Mouse (Mus musculus): Measurements from ENCODE around the gene Ankle1. TPM values are rescaled to one million over a fixed set of nuclear protein-coding genes. Genes with fewer than 3 reads are reported as not detected.

Gene Ankle1
- polyA plus RNA-seq (2015; fragmentation: Nextera tagmentation; extraction: Ambion mirVana) = 14.9 and 16.1 TPM in 2 replicates

DNA sequence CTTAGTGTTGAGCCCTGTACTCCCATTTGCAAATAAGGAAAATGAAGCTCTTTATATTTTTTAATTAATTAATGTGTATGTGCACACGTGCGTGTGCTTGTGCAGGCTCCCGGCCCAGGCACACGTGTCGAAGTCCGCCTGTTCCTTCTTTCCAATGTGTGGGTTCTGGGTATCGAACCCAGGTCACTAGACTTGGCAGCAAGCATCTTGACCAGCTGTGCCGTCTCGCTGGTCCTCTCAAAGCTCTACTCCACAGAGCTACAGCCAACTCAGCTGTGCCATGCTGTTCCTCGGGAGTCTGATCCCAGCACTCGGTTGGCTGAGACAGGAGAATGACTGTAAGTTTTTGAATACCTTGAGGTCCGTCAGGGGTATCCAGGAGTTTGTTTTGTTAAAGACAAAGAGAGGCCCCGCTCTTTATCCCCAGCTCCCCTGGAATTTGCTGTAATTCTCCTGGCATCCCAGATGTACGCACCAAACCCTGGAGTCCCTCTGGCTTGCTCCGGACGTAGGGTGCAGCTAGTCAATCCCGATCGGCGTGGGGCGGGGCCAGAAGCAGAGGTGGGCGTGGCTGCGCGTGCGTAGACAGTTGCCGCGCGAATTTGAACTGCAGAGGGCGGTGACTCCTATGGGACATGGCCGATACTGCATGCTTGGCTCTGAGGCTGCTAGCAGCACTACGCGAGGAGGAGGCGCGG lies at the start of gene Ankle1:
Gene Ankle1, plus strand, starts transcription at position 610 of the 698 bp plus-strand sequence.
- ATAC-seq = peak; percentile 91
- Histone ChIP-seq H3K27me3 (no peaks in the 10 kb centered on the region), H3K36me3 (peaks cover 22% of the 10 kb centered on the region; the same call in 1 of the 2 replicates), H3K9ac (replicated peaks) (peak within 1 kb of the TSS; percentile 60), H3K4me3 (replicated peaks) (peak within 1 kb of the TSS; percentile 53), H3K4me2 (replicated peaks) (peak within 1 kb of the TSS; percentile 94), H3K4me1 (replicated peaks) (peaks cover 26% of the 10 kb centered on the region), H3K27ac (no peak within 1 kb of the TSS), H3K9me3 (no peaks in the 10 kb centered on the region)
- 16% methylated on average over 33 of the region's 33 CpGs for WGBS

DNA sequence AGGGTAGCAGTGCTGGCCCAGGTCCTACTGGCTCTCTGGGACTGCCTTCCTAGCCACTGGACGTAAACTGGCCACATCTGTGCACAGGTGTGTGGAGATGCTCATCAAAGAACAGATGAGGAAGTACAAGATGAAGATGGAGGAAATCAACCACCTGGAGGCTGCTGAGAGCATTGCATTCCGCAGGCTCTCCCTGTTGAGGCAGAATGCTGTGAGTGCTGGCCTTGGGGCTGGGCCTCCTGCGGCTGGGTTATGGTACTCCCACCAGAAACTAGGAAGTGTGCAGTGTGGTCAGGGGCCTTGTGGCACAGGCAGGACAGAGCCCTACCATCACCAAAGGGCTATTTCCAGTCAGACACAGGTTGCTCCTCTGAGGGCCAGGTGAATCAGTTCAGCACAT lies 47.8 kb upstream of the Ankle1 start:
- no peaks in the 10 kb centered on the region for H3K9me3 ChIP-seq
- no peak overlapping the region for H3K4me2 ChIP-seq (replicated peaks)
- no peak for ATAC-seq
- no peak overlapping the region for H3K27ac ChIP-seq
- H3K4me3 ChIP-seq (replicated peaks) = no peak overlapping the region
- no peaks in the 10 kb centered on the region for H3K27me3 ChIP-seq
- H3K36me3 ChIP-seq = peaks cover 80% of the 10 kb centered on the region
- H3K9ac ChIP-seq (replicated peaks) = no peak overlapping the region
- WGBS = 89% methylated on average over 3 of the region's 3 CpGs
- no peaks in the 10 kb centered on the region for H3K4me1 ChIP-seq (replicated peaks)

DNA sequence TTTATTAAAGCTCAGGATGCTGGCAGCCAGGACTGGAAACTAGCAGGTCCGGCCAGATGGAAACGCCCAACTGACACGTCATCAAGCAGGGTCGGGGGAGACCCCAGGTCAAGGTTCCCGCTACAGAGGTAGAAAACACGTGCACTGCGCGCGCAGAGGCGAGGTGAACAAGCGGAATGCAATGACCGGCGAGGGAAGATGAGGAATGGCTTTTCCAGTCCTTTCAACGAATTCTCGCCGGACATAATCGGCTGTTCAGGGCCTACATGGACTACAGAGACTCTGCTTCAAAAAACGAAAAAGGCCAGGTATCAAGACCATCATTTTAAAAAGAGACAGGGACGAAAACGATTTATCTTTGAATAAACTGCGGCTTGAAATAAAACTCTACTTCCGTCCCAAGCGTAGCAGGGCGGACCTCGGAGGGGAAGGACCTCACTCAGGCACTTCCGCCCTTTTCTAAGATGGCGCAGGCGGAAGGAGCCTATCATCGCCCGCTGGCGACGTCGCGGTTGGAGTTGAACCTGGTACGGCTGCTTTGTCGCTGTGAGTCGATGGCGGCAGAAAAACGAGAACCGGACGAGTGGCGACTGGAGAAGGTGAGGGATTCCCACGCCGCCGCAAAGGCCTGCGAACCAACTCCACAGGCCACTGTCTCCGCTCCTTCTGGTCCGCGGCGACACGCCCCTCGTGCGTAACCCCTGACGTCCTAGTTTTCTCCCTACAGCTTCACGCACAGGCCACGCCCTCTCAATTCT lies 38.9 kb upstream of the Ankle1 start, which contains the start of gene Use1:
Gene Use1, plus strand, starts transcription at position 78 of the 758 bp plus-strand sequence.
- H3K27ac ChIP-seq = peak within 1 kb of the TSS; percentile 91
- peak within 1 kb of the TSS; percentile 73 for H3K4me2 ChIP-seq (replicated peaks)
- peaks cover 9% of the 10 kb centered on the region for H3K36me3 ChIP-seq
- under 1% methylated on average over 56 of the region's 56 CpGs for WGBS
- peak within 1 kb of the TSS; percentile 65 for H3K9ac ChIP-seq (replicated peaks)
- H3K27me3 ChIP-seq = no peaks in the 10 kb centered on the region
- H3K9me3 ChIP-seq = no peaks in the 10 kb centered on the region
- ATAC-seq = peak; percentile 79
- peak within 1 kb of the TSS; percentile 64 for H3K4me3 ChIP-seq (replicated peaks)
- H3K4me1 ChIP-seq (replicated peaks) = peaks cover 26% of the 10 kb centered on the region

DNA sequence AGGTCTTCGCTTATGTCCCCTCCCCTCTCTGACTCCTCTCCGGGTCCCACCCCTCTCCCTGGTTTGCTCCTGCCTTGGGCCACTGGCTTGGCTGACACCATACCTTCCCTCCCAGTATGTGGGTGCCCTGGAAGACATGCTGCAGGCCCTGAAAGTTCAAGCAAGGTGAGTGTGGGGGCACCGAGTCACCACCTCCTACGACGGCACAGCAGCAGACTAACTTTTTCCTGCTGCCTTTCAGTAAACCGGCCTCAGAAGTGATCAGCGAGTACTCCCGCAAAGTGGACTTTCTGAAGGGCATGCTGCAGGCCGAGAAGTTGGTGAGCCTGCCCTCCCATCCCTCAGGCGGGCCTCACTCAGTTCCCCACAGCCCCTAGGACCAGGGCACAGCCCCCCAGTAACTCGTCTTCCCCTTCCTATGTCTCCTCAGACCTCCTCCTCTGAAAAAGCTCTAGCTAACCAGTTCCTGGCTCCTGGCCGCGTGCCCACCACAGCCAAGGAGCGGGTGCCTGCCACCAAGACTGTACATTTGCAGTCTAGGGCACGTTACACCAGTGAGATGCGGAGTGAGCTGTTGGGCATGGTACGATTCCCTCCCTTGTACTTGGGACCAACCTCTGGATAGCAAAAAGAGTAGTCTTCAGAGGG lies 38.2 kb upstream of the Ankle1 start:
- peaks cover 26% of the 10 kb centered on the region for H3K4me1 ChIP-seq (replicated peaks)
- H3K4me2 ChIP-seq (replicated peaks) = peak overlapping the region; percentile 73
- no peaks in the 10 kb centered on the region for H3K9me3 ChIP-seq
- H3K4me3 ChIP-seq (replicated peaks) = peak overlapping the region; percentile 64
- H3K27ac ChIP-seq = peak overlapping the region; percentile 91
- H3K27me3 ChIP-seq = no peaks in the 10 kb centered on the region
- H3K36me3 ChIP-seq = peaks cover 9% of the 10 kb centered on the region
- H3K9ac ChIP-seq (replicated peaks) = peak overlapping the region; percentile 65
- peak; percentile 8; the same call in 1 of the 2 replicates for ATAC-seq
- 53% methylated on average over 17 of the region's 17 CpGs for WGBS

GRCm38 (mm10) chr8:71368366-71368765 lies 37.4 kb upstream of the Ankle1 start:
- Histone ChIP-seq H3K36me3 (peaks cover 9% of the 10 kb centered on the region), H3K9me3 (no peaks in the 10 kb centered on the region), H3K4me3 (replicated peaks) (no peak overlapping the region), H3K9ac (replicated peaks) (0 out of 2 replicates have a peak overlapping the region, but pooled peaks have one; percentile 4), H3K4me1 (replicated peaks) (peaks cover 26% of the 10 kb centered on the region), H3K4me2 (replicated peaks) (peak overlapping the region; percentile 73), H3K27me3 (no peaks in the 10 kb centered on the region), H3K27ac (no peak overlapping the region)
- no peak for ATAC-seq

DNA sequence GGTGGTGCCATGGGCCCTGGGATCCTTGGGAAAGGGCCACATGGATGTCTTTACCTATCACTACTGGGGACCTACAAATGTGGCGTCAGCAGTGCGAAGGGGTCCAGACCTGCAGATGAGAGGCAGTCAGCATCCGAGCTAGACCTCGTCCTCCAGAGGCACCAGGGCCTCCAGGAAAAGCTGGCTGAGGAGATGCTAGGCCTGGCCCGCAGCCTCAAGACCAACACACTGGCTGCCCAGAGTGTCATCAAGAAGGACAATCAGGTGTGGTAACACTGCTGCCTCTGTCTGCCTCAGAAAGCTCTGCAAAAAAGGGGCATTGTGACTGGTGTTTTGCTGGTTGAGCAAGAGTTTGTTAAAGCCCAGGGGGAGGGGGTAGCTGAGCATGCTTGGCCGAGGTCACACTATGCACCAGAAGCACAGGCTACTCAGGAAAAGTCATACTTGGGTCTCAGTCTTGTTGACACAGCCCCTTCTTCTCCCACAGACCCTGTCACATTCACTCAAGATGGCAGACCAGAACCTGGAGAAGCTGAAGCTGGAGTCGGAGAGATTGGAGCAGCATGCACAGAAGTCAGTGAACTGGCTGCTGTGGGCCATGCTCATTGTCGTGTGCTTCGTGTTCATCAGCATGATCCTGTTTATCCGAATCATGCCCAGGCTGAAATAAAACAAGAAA lies 36.6 kb upstream of the Ankle1 start:
- Histone ChIP-seq H3K4me3 (replicated peaks) (no peak overlapping the region), H3K27ac (no peak overlapping the region), H3K4me2 (replicated peaks) (no peak overlapping the region), H3K36me3 (peaks cover 17% of the 10 kb centered on the region), H3K9me3 (no peaks in the 10 kb centered on the region), H3K4me1 (replicated peaks) (peaks cover 26% of the 10 kb centered on the region), H3K27me3 (no peaks in the 10 kb centered on the region), H3K9ac (replicated peaks) (no peak overlapping the region)
- ATAC-seq = no peak
- WGBS = 93% methylated on average over 10 of the region's 10 CpGs

GRCm38 (mm10) chr8:71370711-71371235 lies 35.0 kb upstream of the Ankle1 start:
- peaks cover 34% of the 10 kb centered on the region for H3K4me1 ChIP-seq (replicated peaks)
- ATAC-seq = no peak
- peak overlapping the region; percentile 81 for H3K27ac ChIP-seq
- peak overlapping the region; percentile 65 for H3K9ac ChIP-seq (replicated peaks)
- no peaks in the 10 kb centered on the region for H3K27me3 ChIP-seq
- peak overlapping the region; percentile 72 for H3K4me3 ChIP-seq (replicated peaks)
- H3K9me3 ChIP-seq = no peaks in the 10 kb centered on the region
- 23% methylated on average over 5 of the region's 5 CpGs for WGBS
- H3K36me3 ChIP-seq = peaks cover 29% of the 10 kb centered on the region
- H3K4me2 ChIP-seq (replicated peaks) = peak overlapping the region; percentile 54

GRCm38 (mm10) chr8:71371236-71371848 lies 34.5 kb upstream of the Ankle1 start, which contains the start of gene Ocel1:
Gene Ocel1 (plus strand): TSS chr8:71371298.
- WGBS = under 1% methylated on average over 68 of the region's 68 CpGs

GRCm38 (mm10) chr8:71372427-71372826 lies 33.4 kb upstream of the Ankle1 start:
- H3K4me2 ChIP-seq (replicated peaks) = no peak overlapping the region
- no peak for ATAC-seq
- H3K27me3 ChIP-seq = peaks cover 9% of the 10 kb centered on the region; the same call in 1 of the 2 replicates
- peak overlapping the region; percentile 39; the same call in 1 of the 2 replicates for H3K27ac ChIP-seq
- peaks cover 39% of the 10 kb centered on the region for H3K4me1 ChIP-seq (replicated peaks)
- no peaks in the 10 kb centered on the region for H3K9me3 ChIP-seq
- peaks cover 30% of the 10 kb centered on the region for H3K36me3 ChIP-seq
- WGBS = 85% methylated on average over 12 of the region's 12 CpGs
- H3K4me3 ChIP-seq (replicated peaks) = no peak overlapping the region
- no peak overlapping the region for H3K9ac ChIP-seq (replicated peaks)

More at GRCm38 (mm10) chr8:71371236-71371848, 34.5 kb upstream of the Ankle1 start, which contains the start of gene Ocel1:
- H3K27ac ChIP-seq = peak within 1 kb of the TSS; percentile 81
- peak within 1 kb of the TSS; percentile 72 for H3K4me3 ChIP-seq (replicated peaks)
- H3K36me3 ChIP-seq = peaks cover 29% of the 10 kb centered on the region
- H3K9me3 ChIP-seq = no peaks in the 10 kb centered on the region
- peak within 1 kb of the TSS; percentile 65 for H3K9ac ChIP-seq (replicated peaks)
- no peaks in the 10 kb centered on the region for H3K27me3 ChIP-seq
- peak; percentile 86 for ATAC-seq
- peaks cover 34% of the 10 kb centered on the region for H3K4me1 ChIP-seq (replicated peaks)
- H3K4me2 ChIP-seq (replicated peaks) = peak within 1 kb of the TSS; percentile 54

DNA sequence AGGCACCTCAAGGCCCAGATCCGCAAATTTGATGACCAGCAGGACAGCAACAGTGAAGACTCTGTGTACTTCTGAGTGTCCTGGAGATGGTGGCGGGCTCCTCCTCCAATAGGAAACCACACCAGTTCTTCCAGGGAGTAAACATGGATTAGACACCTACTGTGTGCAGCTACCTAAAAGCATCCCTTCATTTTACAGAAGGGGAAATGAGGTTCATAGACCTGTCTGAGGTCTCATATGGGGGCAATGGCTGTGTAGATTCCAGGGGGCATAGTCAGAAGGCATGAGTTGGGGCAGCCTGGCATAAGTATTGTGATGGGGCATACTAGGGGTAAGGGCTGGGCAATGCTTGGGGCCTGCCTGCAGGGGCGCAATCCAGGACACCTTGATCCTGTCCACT lies 32.8 kb upstream of the Ankle1 start:
- Histone ChIP-seq H3K27me3 (peaks cover 15% of the 10 kb centered on the region; the same call in 1 of the 2 replicates), H3K27ac (no peak overlapping the region), H3K9ac (replicated peaks) (no peak overlapping the region), H3K9me3 (no peaks in the 10 kb centered on the region), H3K4me3 (replicated peaks) (no peak overlapping the region), H3K4me2 (replicated peaks) (no peak overlapping the region), H3K36me3 (peaks cover 35% of the 10 kb centered on the region), H3K4me1 (replicated peaks) (peaks cover 34% of the 10 kb centered on the region)
- 88% methylated on average over 3 of the region's 3 CpGs for WGBS
- no peak for ATAC-seq

Data from midbrain, embryonic 13.5 days (tissue).